Mouse (Mus musculus): Measurements from ENCODE around the gene Arhgap31. TPM values are rescaled to one million over a fixed set of nuclear protein-coding genes. Genes with fewer than 3 reads are reported as not detected.

The Arhgap31 gene
- polyA plus RNA-seq, 1 experiment from 2014 or later, result 6.6 TPM

DNA sequence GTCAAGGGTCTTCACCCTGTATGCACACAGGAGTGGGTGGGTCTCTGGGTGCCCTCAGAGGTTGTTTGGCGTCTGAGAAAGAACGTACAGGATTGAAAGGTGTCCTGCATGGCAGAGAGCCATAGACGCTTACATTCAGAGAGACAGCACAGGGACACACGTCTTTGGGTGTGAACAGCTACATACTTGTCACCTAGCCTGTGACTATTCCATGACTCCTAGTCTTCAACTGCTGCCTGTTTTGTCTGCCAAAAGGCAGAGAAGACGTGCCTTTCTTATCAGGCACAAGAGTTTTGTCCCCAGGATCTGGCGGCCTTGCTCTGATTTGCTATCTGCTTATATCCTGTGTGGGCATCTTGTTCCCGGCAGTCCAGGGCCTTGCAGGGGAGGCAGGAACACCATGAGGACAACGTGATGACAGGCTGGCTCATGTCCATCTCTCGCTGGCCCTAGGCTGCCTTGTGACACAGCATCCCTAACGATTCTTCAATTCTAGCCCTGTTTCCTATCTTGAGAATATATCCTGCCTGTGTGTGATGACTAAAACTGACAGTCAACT, 87.2 kb downstream of the Arhgap31 start:
- no peak overlapping the region for H3K9ac ChIP-seq
- no peak for ATAC-seq (ENCODE audit: low FRiP score)
- no peak overlapping the region for H3K4me3 ChIP-seq
- H3K27ac ChIP-seq, result no peak overlapping the region
- H3K9me3 ChIP-seq, result no peaks in the 10 kb centered on the region
- H3K4me1 ChIP-seq (replicated peaks), result no peaks in the 10 kb centered on the region
- no peaks in the 10 kb centered on the region for H3K36me3 ChIP-seq
- H3K27me3 ChIP-seq, result no peaks in the 10 kb centered on the region
- WGBS, result 88% methylated on average over 10 of the region's 10 CpGs
- H3K4me2 ChIP-seq, result no peak overlapping the region

DNA sequence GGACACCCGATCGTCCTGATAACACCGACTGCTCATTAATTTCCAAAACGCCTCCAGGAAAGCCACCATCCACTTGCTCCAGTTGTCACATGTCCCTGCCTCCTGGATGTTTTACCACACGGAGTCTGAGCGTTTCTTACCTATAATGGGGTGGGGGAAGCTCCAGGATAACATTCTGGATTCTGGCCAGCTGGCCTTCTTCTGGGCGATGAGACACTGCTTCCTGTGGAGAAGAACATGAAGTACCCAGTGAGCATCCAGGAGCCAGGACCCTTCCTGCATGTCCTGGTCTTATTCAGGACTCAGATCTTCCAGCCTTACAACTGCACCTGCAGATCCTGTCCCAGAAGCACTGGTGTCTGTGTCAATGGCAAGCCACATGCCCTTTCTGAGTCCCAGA, 87.7 kb downstream of the Arhgap31 start:
- Histone ChIP-seq H3K27me3 (no peaks in the 10 kb centered on the region), H3K4me3 (no peak overlapping the region), H3K9me3 (no peaks in the 10 kb centered on the region), H3K4me2 (no peak overlapping the region), H3K36me3 (no peaks in the 10 kb centered on the region), H3K9ac (no peak overlapping the region), H3K4me1 (replicated peaks) (no peaks in the 10 kb centered on the region), H3K27ac (no peak overlapping the region)
- no peak for ATAC-seq (ENCODE audit: low FRiP score)
- 88% methylated on average over 7 of the region's 7 CpGs for WGBS

DNA sequence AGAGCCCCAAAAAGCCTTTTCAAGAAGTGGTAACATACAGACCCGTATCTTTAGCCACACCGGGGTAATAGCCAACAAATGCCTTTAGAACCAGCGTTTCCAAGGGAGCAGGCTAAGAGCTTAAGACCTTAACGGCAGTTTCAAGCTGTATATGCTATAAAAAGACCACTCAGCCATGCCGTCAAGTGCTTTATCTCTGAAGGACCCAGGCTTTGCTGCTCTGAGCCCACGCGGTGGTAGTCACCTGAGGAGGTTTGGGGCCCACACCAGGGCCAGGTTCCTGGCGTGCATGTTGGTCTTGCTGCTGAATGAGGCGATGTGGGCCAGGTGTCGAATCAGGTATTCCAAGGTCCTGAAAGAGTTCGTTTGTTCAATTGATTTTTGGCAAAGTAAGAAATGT, 88.8 kb downstream of the Arhgap31 start:
- no peak overlapping the region for H3K4me3 ChIP-seq
- WGBS, result 82% methylated on average over 11 of the region's 11 CpGs
- H3K4me1 ChIP-seq (replicated peaks), result no peaks in the 10 kb centered on the region
- H3K9me3 ChIP-seq, result no peaks in the 10 kb centered on the region
- H3K27me3 ChIP-seq, result no peaks in the 10 kb centered on the region
- H3K27ac ChIP-seq, result no peak overlapping the region
- H3K4me2 ChIP-seq, result no peak overlapping the region
- H3K36me3 ChIP-seq, result no peaks in the 10 kb centered on the region
- H3K9ac ChIP-seq, result no peak overlapping the region
- ATAC-seq (ENCODE audit: low FRiP score), result no peak

- no peak for ATAC-seq (ENCODE audit: low FRiP score)
- no peaks in the 10 kb centered on the region for H3K9me3 ChIP-seq
- H3K4me1 ChIP-seq (replicated peaks), result no peaks in the 10 kb centered on the region
- no peak overlapping the region for H3K27ac ChIP-seq
- H3K4me2 ChIP-seq, result no peak overlapping the region
- H3K4me3 ChIP-seq, result no peak overlapping the region
- no peaks in the 10 kb centered on the region for H3K27me3 ChIP-seq
- H3K36me3 ChIP-seq, result no peaks in the 10 kb centered on the region
- WGBS, result 68% methylated on average over 2 of the region's 2 CpGs
- H3K9ac ChIP-seq, result no peak overlapping the region
These were observed 90.8 kb downstream of the Arhgap31 start for GRCm38 (mm10) chr16:38622283-38622682.

GRCm38 (mm10) chr16:38620696-38621450, 92.2 kb downstream of the Arhgap31 start:
- no peaks in the 10 kb centered on the region for H3K36me3 ChIP-seq
- no peak for ATAC-seq (ENCODE audit: low FRiP score)
- H3K27me3 ChIP-seq, result no peaks in the 10 kb centered on the region
- H3K9me3 ChIP-seq, result no peaks in the 10 kb centered on the region
- WGBS, result 97% methylated on average over 16 of the region's 16 CpGs
- no peak overlapping the region for H3K4me2 ChIP-seq
- H3K4me1 ChIP-seq (replicated peaks), result no peaks in the 10 kb centered on the region
- no peak overlapping the region for H3K4me3 ChIP-seq
- no peak overlapping the region for H3K27ac ChIP-seq
- H3K9ac ChIP-seq, result no peak overlapping the region

DNA sequence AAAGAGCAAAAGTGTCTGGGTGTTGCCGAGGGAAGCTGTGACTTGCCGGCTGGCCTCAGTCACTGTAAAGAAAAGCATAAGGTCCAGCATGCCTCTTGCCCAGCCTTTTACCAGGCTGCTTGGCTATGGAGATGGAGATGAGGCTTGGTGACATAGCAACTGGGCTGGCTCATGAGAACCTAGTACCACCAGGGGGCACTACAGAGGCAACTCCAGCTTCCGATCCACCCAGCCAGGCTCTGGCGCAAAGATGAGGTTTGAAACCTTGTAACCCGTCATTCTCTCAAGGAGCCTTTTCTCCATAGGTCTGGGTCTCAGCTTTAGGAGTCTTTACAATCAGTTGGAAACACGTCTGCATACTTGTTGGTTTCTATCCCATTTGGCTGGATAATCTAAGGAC, 94.0 kb downstream of the Arhgap31 start:
- 0 out of 2 replicates have a peak, but pooled peaks have one; percentile 49 for ATAC-seq (ENCODE audit: low FRiP score)
- H3K36me3 ChIP-seq, result no peaks in the 10 kb centered on the region
- no peak overlapping the region for H3K4me3 ChIP-seq
- 19% methylated on average over 6 of the region's 6 CpGs for WGBS
- H3K4me2 ChIP-seq, result no peak overlapping the region
- no peaks in the 10 kb centered on the region for H3K4me1 ChIP-seq (replicated peaks)
- no peaks in the 10 kb centered on the region for H3K9me3 ChIP-seq
- H3K27ac ChIP-seq, result no peak overlapping the region
- no peaks in the 10 kb centered on the region for H3K27me3 ChIP-seq
- no peak overlapping the region for H3K9ac ChIP-seq

DNA sequence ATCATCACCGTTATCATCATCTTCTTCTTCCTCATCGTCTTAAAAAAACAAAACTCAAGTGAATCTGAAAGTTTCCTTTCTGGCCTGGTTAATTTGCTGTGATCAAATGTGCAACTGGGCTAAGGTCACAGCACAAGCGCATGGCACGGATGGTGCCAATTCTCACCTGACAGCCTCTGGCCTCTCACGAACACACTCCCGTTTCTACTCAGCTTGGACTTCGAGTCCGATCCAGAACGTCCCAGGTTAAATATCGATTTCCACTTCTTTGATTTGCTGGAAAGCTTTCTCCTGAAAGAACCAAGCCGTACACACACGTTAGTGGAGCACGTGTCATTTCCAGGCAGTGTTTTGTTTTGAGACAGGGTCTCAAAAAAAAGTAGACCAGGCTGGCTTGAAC, 95.1 kb downstream of the Arhgap31 start:
- Histone ChIP-seq H3K4me3 (no peak overlapping the region), H3K9me3 (no peaks in the 10 kb centered on the region), H3K9ac (no peak overlapping the region), H3K4me1 (replicated peaks) (no peaks in the 10 kb centered on the region; the same call in 1 of the 2 replicates), H3K27me3 (no peaks in the 10 kb centered on the region), H3K27ac (no peak overlapping the region), H3K36me3 (no peaks in the 10 kb centered on the region), H3K4me2 (no peak overlapping the region)
- 96% methylated on average over 13 of the region's 13 CpGs for WGBS
- no peak for ATAC-seq (ENCODE audit: low FRiP score)

DNA sequence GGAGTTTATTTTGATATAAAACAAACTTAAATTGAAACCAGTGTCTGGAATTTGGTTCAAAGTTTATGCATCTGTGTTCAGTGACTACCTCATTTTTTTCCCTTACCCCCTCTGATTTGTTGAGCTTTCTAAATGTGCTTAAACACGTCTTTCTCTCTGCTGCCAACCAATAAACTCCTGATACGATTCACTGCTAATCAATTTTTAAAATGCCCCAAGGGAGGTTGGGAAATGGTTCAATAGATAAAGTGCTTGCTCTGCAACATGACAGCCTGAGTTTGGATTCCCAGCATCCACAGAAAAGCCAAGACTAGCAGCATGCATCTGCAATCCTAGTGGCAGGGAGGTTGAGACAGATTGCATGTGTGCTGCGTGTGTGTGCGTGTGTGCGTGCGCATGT, 99.4 kb downstream of the Arhgap31 start:
- no peak overlapping the region for H3K4me3 ChIP-seq
- H3K27me3 ChIP-seq, result no peaks in the 10 kb centered on the region
- ATAC-seq (ENCODE audit: low FRiP score), result no peak
- H3K27ac ChIP-seq, result no peak overlapping the region
- no peak overlapping the region for H3K4me2 ChIP-seq
- H3K9ac ChIP-seq, result no peak overlapping the region
- no peaks in the 10 kb centered on the region; the same call in 1 of the 2 replicates for H3K4me1 ChIP-seq (replicated peaks)
- 91% methylated on average over 6 of the region's 6 CpGs for WGBS
- H3K36me3 ChIP-seq, result peaks cover 18% of the 10 kb centered on the region
- H3K9me3 ChIP-seq, result no peaks in the 10 kb centered on the region

DNA sequence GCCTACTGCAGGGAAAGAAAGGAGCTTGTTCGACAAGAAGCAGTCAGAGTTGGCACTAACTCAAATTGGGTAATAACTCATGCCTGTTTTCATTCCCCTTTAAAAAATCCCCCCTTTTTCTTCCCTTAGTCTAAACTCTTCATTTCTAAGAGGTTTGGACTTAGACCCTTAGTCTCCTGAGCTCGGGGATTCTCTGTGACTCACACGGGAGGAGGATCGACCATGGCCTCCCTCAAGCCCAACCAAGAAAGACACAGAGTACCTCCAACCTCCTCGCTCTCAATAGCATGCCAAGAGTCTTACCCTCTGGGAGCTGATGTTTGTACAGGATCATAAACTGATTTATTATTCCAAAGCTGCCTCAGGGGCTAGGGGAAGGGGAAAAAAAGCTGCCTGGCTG, 100.4 kb downstream of the Arhgap31 start:
- H3K36me3 ChIP-seq, result peaks cover 22% of the 10 kb centered on the region
- whole genome bisulfite sequencing, result 70% methylated on average over 5 of the region's 5 CpGs
- no peaks in the 10 kb centered on the region; the same call in 1 of the 2 replicates for H3K4me1 ChIP-seq (replicated peaks)
- H3K4me2 ChIP-seq, result no peak overlapping the region
- ATAC-seq (ENCODE audit: low FRiP score), result no peak
- no peak overlapping the region for H3K4me3 ChIP-seq
- H3K27ac ChIP-seq, result no peak overlapping the region
- no peaks in the 10 kb centered on the region for H3K9me3 ChIP-seq
- H3K9ac ChIP-seq, result no peak overlapping the region
- no peaks in the 10 kb centered on the region for H3K27me3 ChIP-seq

GRCm38 (mm10) chr16:38609092-38609491, 104.0 kb downstream of the Arhgap31 start:
- Histone ChIP-seq H3K4me3 (no peak overlapping the region), H3K4me2 (no peak overlapping the region), H3K4me1 (replicated peaks) (no peaks in the 10 kb centered on the region; the same call in 1 of the 2 replicates), H3K27me3 (no peaks in the 10 kb centered on the region), H3K9me3 (no peaks in the 10 kb centered on the region), H3K36me3 (peaks cover 25% of the 10 kb centered on the region), H3K27ac (no peak overlapping the region), H3K9ac (no peak overlapping the region)
- no peak for ATAC-seq (ENCODE audit: low FRiP score)
- 71% methylated on average over 18 of the region's 18 CpGs for WGBS

- 79% methylated on average over 12 of the region's 12 CpGs for WGBS
- no peaks in the 10 kb centered on the region for H3K4me1 ChIP-seq (replicated peaks)
- H3K4me3 ChIP-seq, result no peak overlapping the region
- H3K4me2 ChIP-seq, result no peak overlapping the region
- no peak overlapping the region for H3K27ac ChIP-seq
- no peaks in the 10 kb centered on the region for H3K9me3 ChIP-seq
- H3K36me3 ChIP-seq, result peaks cover 25% of the 10 kb centered on the region
- no peak overlapping the region for H3K9ac ChIP-seq
- ATAC-seq (ENCODE audit: low FRiP score), result no peak
- no peaks in the 10 kb centered on the region for H3K27me3 ChIP-seq
These were observed 104.4 kb downstream of the Arhgap31 start for GRCm38 (mm10) chr16:38608687-38609086.

GRCm38 (mm10) chr16:38606509-38606908, 106.6 kb downstream of the Arhgap31 start:
- peaks cover 34% of the 10 kb centered on the region for H3K36me3 ChIP-seq
- no peak overlapping the region for H3K9ac ChIP-seq
- no peak overlapping the region for H3K4me2 ChIP-seq
- H3K4me1 ChIP-seq (replicated peaks), result 0 out of 2 replicates have a peak, but pooled peaks cover 5% of the 10 kb centered on the region
- H3K27me3 ChIP-seq, result no peaks in the 10 kb centered on the region
- no peak for ATAC-seq (ENCODE audit: low FRiP score)
- H3K9me3 ChIP-seq, result no peaks in the 10 kb centered on the region
- H3K4me3 ChIP-seq, result no peak overlapping the region
- WGBS, result 90% methylated on average over 7 of the region's 7 CpGs
- H3K27ac ChIP-seq, result no peak overlapping the region

All from hindbrain, embryonic 13.5 days (tissue).